Mouse (Mus musculus): Measurements from ENCODE around the gene Lsamp. TPM values are rescaled to one million over a fixed set of nuclear protein-coding genes. Genes with fewer than 3 reads are reported as not detected.
A peak's percentile ranks its signal among the peaks of the same experiment; 100 is the strongest.

The Lsamp gene
- total RNA-seq, 2 experiments from 2014 or later: 0.78 to 0.82 TPM

DNA sequence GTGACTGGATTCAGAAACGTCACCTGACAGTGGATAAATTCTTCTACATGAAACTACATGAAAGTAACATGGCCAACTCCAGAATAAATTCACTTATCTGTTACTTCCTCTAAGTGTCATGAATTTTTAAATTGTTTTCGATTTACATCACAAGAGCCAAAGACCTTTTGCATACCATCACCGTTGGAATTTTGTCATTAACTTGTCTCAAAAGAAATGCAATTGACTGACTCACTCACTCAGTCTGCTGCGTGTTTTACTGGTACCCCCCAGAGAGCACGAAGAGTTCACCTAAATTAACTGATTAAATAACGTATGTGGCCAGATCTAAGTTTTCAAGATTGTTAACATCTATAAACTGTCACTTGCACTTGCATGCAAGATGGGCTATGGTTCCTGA lies 672.7 kb downstream of the Lsamp start:
- DNase-seq (ENCODE audit: low spot score): no peak

DNA sequence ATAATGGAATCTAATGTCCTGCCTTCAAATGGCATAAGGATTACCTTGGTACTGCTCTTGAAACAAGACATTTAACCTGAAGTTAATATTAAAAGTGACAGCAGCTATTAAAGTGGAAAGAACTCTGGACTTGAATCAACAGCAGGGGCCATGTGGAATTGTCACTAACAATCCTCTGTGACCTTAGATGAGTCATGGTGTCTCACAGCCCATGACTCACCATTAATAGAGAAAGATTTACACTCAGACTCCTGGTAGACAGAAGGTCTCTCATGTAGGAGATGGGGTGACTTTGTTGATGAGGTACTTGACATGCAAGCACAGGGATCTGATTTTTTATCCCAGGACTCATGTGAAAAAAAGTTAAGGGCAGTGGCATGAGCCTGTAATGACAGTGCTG lies 701.4 kb downstream of the Lsamp start:
- no peak for DNase-seq (ENCODE audit: low spot score)

DNA sequence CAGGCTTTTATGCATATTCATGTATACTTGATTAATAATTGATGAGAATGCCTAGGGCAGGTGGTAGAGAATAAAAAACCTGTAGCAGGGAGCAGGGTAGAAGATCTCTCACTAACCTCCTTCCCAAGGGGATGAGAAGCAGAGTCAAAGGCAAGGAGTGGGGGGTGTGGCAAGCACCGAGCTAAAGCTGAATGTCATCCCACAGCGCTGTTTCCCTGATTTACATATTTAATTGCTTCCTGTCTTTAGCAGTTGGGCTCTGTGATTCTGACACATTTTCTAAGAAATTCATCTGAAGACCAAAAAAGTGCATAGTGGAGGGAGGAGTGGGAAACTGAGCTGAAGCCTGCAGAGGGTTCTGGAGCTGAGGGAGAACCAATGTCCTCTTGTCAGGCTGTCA lies 708.1 kb downstream of the Lsamp start:
- no peak for DNase-seq (ENCODE audit: low spot score)

DNA sequence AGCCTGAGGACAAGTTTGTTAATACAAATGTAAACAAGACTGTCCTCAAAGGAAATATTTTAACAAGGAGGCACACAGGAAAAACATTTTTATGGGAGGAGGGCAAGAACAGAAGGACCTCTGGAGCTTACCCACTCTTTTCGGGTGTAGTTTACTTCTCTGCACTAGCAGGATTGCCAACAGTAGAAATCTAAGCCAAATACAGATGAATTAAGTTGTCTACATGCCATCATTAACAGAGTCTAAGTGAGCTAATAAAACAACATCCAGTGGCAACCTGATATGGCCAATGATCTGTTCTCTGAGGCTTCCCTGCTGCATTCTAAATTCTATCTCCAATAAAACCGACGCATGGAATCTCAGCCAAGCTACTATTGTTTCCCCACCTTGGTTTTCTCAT lies 713.1 kb downstream of the Lsamp start:
- DNase-seq (ENCODE audit: low spot score): no peak

DNA sequence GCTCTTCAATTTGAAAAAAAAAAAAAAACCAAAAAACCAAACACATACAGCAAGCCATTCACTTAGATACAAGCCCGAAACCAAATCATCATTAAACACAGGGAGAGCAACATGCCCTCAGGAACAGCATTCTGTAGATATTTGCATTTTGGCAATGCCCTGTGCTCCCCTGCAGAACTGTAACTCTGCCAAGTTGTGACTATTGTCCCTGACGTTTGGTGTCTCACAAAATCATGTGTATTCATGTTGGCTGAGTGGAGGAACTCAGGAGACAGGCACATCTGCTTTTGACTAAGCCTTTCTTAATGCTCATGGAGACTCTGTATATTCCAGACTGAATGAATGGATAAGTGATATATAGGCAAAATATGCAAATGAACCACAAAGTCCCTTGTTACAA lies 724.4 kb downstream of the Lsamp start:
- no peak for DNase-seq (ENCODE audit: low spot score)

DNA sequence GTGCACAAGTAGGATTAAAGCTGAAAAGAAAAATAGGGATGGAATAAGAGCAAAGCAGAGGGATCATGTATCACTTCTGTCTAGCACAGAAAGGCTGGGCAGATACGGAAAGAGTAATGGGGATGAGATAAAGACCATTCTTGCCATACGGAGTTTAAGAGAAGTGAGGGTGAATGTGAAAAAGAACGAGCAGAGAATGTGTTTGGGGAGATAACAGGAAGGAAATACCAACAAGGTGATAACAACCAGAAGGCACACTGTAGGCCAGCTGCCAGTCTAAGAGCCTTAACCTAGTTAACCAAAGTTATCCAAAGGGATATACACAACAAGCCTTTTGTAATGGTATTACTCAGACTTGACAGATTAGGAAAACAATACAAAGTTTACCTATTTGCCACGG lies 725.4 kb downstream of the Lsamp start:
- no peak for DNase-seq (ENCODE audit: low spot score)

DNA sequence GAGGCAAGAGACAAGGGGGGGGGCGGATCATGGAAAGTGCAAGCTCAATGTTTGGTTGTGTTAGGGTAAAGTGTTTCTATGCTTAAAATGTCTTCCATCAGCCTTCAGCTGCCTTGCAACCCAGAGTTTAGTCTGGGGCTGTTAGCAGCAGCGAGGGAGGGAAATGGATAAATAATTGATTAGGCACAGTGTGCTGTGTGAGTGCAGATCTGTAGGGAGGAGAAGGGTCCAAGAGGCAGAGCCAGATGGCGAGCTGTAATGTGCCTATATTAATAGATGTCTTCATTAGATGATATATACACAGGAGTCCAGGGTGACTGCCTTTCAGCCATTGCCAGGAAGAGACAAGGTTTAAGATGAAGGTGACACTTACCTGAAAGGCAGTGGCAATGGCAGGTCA lies 725.9 kb downstream of the Lsamp start:
- no peak for DNase-seq (ENCODE audit: low spot score)

DNA sequence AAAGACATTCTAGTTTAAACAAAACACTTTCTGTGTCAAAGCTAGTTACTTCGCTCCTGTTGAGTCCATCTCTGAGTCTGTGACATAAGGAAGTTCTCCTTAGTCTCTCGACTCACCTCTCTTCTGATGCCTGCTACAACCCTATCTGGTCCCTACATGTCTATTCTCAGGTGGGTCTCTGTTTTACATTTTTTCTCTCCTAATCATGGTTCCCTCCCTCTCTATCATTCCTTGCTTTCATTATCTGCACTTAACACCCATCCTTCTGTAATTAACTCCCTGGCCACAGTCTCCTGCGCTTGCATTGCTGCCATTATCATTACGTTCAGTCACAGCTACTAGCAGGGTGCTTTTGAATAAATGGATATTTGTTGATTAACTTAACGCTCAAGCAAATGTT lies 726.3 kb downstream of the Lsamp start:
- no peak for DNase-seq (ENCODE audit: low spot score)

DNA sequence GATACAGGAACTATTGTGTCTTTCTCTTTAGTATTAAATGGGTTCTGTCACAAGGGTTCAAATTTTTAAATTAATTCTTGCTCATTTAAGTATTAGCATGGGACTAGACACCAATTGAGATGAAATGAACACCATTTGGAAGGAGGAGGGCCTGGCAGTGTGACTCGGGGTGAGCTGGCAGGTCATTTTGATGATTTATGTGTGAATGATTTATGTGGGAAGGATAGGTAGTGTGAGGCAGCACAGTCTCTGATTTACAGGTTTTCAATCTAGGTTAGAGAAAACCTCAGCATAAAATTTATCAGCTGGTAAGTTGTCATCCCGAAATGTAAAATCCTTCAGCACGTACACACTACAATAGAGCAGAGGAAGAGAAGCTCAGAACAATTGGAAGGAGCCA lies 729.6 kb downstream of the Lsamp start:
- no peak for DNase-seq (ENCODE audit: low spot score)

DNA sequence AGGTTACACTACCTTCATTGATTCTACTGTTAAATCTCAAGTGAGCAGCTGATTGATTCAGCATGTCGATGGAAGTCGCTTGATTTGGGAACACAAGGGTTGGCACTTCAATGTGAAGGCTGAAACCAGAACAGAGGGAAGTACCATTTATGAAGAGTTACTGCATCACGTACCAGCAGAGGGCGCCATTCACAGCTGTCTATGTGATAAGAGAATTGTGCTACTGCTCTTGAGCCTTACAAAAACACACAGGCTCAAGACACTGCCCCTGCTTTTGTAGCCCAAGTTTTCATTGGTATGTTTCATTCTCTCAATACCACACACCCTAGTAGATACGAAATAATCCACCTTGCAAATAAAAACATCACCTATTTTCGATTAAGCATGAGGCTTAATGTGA lies 754.9 kb downstream of the Lsamp start:
- peak; percentile 18 for DNase-seq (ENCODE audit: low spot score)

DNA sequence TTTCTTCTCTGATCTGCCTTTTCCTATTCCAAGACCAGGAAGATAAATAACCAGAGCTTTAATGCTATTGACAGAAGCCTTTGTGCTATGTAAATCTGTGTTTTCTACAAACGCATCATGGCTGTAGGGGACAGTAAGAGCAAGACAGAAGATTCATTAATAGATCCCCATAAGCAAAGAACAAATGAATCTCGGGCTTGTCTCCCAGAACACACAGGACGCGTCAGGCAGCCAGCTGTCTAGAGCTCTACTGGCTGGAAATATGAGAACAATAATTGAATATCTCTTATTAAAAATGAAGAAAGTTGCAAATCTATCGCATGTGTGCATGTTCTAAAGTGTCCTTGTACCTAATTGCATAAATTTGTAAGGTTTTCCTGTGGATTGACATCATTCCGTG lies 755.6 kb downstream of the Lsamp start:
- DNase-seq (ENCODE audit: low spot score): no peak

DNA sequence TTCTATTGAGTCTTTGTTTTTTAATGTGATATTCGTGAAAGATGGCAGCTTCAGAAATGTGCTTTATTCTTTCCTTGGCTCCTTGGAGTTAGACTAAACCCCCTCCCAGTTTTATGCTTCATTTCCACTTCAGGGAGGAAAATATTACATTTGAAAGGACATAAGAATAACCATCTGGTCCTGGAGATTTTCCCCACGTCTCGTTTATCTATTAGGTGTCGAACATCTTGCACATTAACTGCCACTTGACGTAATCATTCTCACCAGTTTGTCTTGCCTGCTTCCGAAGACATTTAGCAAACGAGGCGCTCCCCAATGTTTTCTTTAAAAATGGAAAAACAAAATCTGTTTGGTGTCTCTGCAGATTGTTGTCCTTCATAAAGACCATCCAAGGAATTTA lies 756.1 kb downstream of the Lsamp start:
- DNase-seq (ENCODE audit: low spot score): no peak

DNA sequence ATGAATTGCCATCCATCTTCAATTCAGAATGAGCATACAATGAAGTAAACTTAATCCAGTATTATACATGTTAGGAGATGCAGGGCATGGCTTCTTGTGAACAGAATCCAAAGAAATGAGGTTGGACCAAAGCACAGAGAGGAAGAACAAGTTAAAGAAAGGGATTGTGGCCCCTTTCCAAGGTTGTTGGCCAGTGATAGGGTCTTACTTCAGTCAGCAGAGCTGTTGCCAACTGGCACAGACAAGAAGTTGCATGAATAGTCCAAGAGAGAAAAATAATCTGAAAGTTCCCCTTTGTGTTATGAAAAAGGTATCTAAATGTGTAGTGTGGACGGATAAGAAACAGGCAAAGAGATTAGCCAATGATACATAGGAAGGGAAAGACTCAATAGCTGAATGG lies 843.0 kb downstream of the Lsamp start:
- DNase-seq (ENCODE audit: low spot score): no peak

DNA sequence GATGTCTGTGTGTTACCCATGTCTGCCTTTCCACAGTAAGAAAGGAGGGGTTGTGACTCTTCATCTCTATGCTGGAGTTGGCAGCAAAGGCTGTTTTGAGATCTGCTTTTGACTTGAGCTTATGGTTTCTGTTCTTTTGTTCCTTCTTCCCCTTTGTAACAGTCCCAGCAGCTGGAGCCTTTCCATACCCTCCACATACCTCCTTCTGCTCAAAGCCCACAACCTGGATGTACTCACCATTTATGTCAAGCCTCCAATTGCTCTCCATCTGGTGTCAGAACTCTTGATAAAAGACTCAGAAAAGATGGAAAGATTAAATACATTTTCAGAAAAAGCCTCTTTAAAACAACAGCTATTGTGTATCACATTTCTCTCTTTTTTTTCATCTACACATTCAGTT lies 847.4 kb downstream of the Lsamp start:
- DNase-seq (ENCODE audit: low spot score): no peak

DNA sequence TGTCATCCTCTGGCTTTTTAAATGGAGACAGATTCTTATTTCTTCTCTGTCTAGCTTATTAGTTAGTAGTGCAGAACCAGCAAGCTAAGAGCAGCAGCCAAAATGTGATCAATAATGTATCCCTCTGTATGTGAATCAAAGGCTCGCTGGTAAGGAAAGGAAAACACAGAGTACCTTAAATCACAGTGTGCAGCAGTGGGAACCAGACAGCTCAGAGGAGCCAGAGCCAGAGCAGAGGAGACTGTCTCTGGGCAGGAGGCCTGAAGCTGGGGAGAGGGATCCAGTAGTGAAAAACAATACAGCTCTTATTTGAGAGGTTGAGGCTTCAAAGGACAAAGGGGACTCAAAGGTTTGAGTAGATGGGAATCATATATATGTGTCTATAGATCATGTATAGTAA lies 857.6 kb downstream of the Lsamp start:
- DNase-seq (ENCODE audit: low spot score): no peak

DNA sequence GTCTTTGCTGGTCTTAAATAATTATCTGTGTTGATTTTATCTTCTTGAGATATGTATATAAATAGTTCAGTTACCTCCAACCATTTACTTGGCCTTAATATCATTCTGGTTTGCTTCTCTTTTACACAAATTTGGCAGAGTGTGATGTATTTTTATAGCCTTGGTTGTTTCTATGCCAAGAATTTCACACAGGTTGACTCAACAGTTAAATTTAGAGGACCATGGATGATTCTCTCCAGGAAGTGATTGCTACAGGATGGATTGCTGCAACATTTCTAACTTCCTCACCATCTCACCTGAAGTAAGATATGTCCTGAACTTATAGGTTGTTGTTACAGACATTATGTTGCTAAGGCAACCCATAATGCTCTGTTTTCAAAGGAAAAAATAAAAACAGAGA lies 882.6 kb downstream of the Lsamp start:
- no peak for DNase-seq (ENCODE audit: low spot score)

DNA sequence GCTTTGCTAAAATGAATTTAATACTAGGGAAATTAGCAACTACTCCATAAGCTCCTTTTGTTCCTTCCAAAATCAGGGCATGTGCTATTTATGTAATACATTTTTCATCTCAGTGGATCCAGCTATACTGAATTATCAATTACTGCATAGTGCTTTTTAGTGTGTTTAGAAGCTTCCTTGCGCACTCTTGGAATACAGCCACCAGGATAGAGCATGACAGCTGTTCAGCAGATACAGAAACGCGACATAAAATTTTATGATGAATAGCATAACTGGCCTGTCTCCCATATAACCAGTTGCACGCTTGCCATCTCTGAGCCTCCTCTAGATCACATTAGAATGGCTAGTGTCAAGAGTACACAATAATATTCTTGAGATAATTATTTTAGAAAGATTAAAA lies 894.1 kb downstream of the Lsamp start:
- DNase-seq (ENCODE audit: low spot score): no peak

DNA sequence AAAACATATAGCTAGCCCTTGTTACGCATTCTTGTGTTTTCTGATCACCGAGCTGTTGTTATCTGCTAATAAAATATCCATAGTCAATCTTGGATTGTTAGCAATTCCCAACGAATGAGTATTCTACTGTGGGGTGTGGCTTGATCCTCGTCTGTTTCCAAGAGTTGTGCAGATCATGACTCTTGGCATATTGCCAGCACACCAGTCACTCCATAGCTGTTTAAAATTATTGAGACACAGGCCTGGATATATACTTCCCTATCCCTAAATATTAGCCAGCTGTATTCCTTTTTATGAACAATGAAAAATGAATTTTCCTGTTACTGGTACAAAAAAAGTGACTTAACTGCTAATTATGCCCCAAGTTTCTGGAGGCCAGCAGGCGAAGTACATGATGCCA lies 897.8 kb downstream of the Lsamp start:
- no peak for DNase-seq (ENCODE audit: low spot score)

DNA sequence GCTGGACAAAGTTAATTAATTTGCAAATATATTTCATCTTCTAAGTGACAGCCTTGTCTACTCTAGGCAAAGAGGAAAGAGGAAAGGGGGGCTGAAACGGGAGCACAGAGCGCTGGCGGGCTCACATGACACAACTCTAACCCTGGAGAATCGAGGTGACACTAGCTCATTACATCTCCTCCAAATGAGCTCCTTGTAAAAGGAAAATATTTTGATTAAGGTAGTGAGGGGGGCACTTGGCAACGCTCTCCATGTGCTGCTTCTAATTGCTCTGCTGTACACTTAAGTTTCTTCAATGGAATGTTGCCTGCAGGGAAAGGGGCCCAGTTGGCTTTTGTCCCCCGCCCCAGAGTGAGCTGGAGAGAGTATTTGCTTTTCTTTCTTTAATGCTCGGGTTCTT lies 907.2 kb downstream of the Lsamp start:
- no peak for DNase-seq (ENCODE audit: low spot score)

DNA sequence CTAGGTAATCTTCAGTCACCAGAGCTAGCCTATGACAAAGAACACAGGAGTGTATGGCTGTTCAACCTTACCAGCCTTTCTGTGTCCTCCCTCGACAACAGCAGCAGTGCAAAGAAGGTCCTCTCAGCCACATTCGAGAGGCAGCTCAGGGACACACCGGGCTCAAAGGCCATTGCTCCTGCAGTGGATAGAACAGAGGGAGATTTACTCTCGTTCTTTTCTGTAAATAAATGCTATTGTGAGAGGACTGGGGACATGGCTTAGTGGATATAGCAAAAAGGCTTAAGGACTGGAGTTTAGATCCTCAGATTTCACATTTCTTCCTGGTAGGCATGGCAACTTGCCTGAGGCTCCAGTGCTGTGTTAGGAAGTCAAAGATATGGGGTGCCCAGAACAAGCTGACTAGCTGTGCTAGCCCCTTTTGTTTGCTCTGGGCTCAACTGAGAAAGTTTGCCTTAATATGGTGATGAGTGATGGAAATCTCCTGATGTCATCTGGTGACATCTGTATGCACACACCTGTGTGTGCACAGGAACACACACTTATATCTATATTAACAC lies 913.7 kb downstream of the Lsamp start:
- no peak for DNase-seq (ENCODE audit: low spot score)

DNA sequence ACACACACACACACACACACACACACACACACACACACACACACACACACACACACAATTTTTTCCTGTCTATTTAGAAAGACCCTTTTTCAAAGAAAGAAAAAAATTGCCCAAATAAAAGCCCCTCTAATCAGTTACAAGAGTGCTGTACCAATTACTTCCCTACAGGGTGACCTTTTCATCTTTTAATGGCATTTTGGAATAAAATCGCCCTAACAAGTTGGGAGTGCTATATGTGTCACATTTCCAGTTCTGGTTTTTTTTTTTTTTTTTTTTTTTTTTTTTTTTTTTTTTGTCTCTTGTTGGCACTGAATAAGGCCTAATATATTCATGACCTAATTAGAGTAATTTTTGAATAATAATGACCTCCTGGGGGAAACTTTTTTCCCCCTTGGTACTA lies 923.7 kb downstream of the Lsamp start:
- no peak for DNase-seq (ENCODE audit: low spot score)

DNA sequence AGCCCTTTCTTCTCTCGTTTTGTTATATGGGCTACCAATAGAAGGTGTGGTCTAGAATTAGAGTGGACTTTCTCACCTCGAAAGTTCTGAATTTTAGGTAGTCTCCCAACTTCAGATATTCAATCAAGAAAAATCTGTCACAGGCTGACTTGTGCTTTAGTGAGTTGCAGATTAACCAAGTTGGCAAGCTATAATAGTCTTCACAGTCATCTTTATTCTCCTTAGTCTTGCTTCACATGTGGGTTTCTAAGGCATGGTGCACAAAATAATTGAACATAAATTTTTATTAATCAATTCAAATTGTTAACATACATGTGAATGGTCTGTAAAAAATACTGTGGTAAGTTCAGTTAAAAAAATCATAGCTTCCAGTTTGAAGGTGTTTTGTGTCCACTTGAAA lies 930.0 kb downstream of the Lsamp start:
- DNase-seq (ENCODE audit: low spot score): no peak

DNA sequence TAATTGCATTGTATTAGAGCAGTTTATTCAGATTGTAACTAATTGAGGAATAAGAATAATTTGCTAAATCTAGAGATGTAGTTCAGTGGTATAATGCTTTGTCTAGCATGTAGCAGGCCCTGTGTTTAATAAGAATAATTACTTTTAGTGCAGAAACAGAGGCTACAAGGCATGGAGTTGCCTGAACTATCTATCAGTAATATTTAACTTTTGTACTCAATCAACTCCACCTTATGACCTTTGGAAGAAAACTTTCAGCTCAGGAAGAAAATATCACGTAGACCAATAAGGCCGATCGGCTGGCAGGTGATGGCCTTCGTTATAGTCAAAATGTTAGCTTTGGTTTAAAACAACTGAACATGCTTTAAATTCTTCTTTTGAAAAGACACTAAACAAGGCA lies 946.4 kb downstream of the Lsamp start:
- DNase-seq (ENCODE audit: low spot score): no peak

DNA sequence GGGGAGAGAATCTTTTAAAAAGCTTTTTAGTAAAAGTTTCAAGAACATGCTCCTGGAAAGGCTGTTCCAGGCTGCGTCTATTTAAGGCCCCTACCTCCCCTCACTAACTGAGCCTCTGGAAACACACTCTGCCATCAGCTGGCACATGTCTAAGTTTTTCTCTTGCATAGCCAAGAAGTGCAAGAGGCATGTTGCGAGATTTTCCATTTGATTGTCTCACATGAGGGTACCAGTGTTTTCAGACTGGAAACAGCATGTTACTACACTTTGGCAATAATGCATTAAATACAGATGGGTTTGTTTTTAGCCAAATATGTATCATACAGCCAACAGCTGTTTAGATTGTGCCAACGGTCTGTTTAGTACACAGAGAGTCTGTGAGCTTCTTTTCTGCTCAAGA lies 958.1 kb downstream of the Lsamp start:
- DNase-seq (ENCODE audit: low spot score): no peak

DNA sequence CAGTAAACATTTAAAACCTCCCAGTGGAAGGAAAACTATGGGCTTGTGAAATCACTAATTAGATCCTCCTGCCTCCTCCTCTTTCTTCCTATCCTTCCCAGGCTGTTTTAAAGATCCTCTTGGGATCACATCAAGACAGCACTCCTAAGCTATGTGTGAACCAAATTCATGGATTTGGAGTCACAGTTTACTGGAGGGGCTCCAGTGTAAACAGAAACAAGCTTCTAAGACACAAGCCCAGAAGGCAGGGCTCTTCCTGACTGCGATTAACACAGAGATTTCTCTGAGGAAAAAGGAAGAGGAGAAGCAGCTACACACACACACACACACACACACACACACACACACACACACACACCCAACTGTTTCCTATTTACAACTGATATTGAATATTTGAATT lies 961.7 kb downstream of the Lsamp start:
- no peak for DNase-seq (ENCODE audit: low spot score)

Data from gastrocnemius, adult 18-20 months (tissue).